Mouse (Mus musculus) embryonic fibroblast, embryonic 13.5 days (primary cell): ENCODE measurements around the gene Snx27.

Experiments
- CTCF ChIP-seq: IDR thresholded peaks from 2 replicates; pipeline ENCODE4 v1.5.1; 2011; ENCODE audit warnings: mild to moderate bottlenecking, control low read depth, low read length, moderate library complexity, borderline replicate concordance; ENCODE audit not compliant: insufficient read depth
- POLR2A ChIP-seq: IDR thresholded peaks from 2 replicates; pipeline ENCODE4 v1.6.1; 2011; ENCODE audit warnings: low read depth, mild to moderate bottlenecking, control low read depth, low read length, moderate library complexity

GRCm38 (mm10) chr3:94591066-94591465 is 8.6 kb upstream of the Snx27 start:
- TF ChIP-seq POLR2A (no peak), CTCF (no peak)
